Mouse (Mus musculus) layer of hippocampus, postnatal 36 days (tissue): ENCODE results near the gene Kcnn3. TPM values are rescaled to one million over a fixed set of nuclear protein-coding genes. Genes with fewer than 3 reads are reported as not detected.

Source experiments
- DNase-seq, 2 experiments: peaks; one replicate each; pipeline ENCODE4 v3.0.0; 2022
- total RNA-seq, 2 experiments: library from RNA; stranded (reverse); gene quantifications; 2 replicates each; pipeline ENCODE4 v1.2.3; 2021

The Kcnn3 gene
- total RNA-seq, 2 experiments from 2014 or later = 24.4 to 29.0 TPM

GRCm38 (mm10) chr3:89672573-89673317 is 152.8 kb downstream of the Kcnn3 start:
- no peak for DNase-seq

GRCm38 (mm10) chr3:89677617-89678016 is 157.7 kb downstream of the Kcnn3 start:
- DNase-seq = no peak

GRCm38 (mm10) chr3:89686031-89686430 is 166.1 kb downstream of the Kcnn3 start:
- DNase-seq = no peak

- peak; percentile 88 for DNase-seq
Observed at GRCm38 (mm10) chr3:89688694-89689581, 169.0 kb downstream of the Kcnn3 start.

GRCm38 (mm10) chr3:89691776-89692175 is 171.8 kb downstream of the Kcnn3 start:
- DNase-seq = no peak

GRCm38 (mm10) chr3:89696152-89696821 is 176.3 kb downstream of the Kcnn3 start:
- peak; percentile 21 to 27 for DNase-seq

- DNase-seq = no peak
Observed at GRCm38 (mm10) chr3:89698958-89699357, 179.0 kb downstream of the Kcnn3 start.

- no peak for DNase-seq
Observed at GRCm38 (mm10) chr3:89700461-89700860, 180.5 kb downstream of the Kcnn3 start.

- no peak for DNase-seq
Observed at GRCm38 (mm10) chr3:89703596-89703995, 183.6 kb downstream of the Kcnn3 start.

GRCm38 (mm10) chr3:89704064-89704463 is 184.1 kb downstream of the Kcnn3 start:
- DNase-seq = no peak

GRCm38 (mm10) chr3:89714359-89715206 is 194.6 kb downstream of the Kcnn3 start, which contains the start of gene Adar:
Gene Adar, plus strand, starts transcription at chr3:89715022.
- peak; percentile 90 to 91 for DNase-seq

GRCm38 (mm10) chr3:89715207-89715966 is 195.4 kb downstream of the Kcnn3 start:
- no peak for DNase-seq

GRCm38 (mm10) chr3:89715967-89716256 is 195.9 kb downstream of the Kcnn3 start:
- DNase-seq = no peak

GRCm38 (mm10) chr3:89722032-89722431 is 202.1 kb downstream of the Kcnn3 start:
- DNase-seq = no peak

GRCm38 (mm10) chr3:89723400-89724084 is 203.6 kb downstream of the Kcnn3 start:
- DNase-seq = no peak

Other genes with a start within 250 kb of the Kcnn3 start
- gene Slc50a1, start 249.6 kb upstream of the Kcnn3 start, total RNA-seq = 10 to 100 TPM; 44.0 to 47.1 TPM
- 1 to 10 TPM; 8.8 to 9.9 TPM for gene Efna1, start 239.0 kb upstream of the Kcnn3 start, total RNA-seq
- gene Efna3, start 197.2 kb upstream of the Kcnn3 start, total RNA-seq = 10 to 100 TPM; 67.0 to 69.9 TPM
- under 1 TPM; 0.56 to 0.62 TPM for gene Efna4, start 182.1 kb upstream of the Kcnn3 start, total RNA-seq
- 100 to 1,000 TPM; 108 to 123 TPM for gene Adam15, start 170.2 kb upstream of the Kcnn3 start, total RNA-seq
- gene Dcst2, start 158.2 kb upstream of the Kcnn3 start, total RNA-seq = under 1 TPM in 1 of 2 experiments, not detected in 1; 0.43 TPM
- not detected for gene Dcst1, start 154.9 kb upstream of the Kcnn3 start, total RNA-seq
- gene Zbtb7b, start 125.4 kb upstream of the Kcnn3 start, total RNA-seq = 10 to 100 TPM; 15.1 to 16.1 TPM
- gene Lenep, start 117.4 kb upstream of the Kcnn3 start, total RNA-seq = 1 to 10 TPM; 4.6 to 6.3 TPM
- 10 to 100 TPM; 35.8 to 39.2 TPM for gene Flad1, start 108.3 kb upstream of the Kcnn3 start, total RNA-seq
- gene Cks1b, start 101.8 kb upstream of the Kcnn3 start, total RNA-seq = 1 to 10 TPM; 3.1 TPM
- 10 to 100 TPM; 12.1 to 12.4 TPM for gene Shc1, start 101.7 kb upstream of the Kcnn3 start, total RNA-seq
- 10 to 100 TPM; 59.4 to 64.8 TPM for gene Pygo2, start 90.0 kb upstream of the Kcnn3 start, total RNA-seq
- gene Pbxip1, start 83.5 kb upstream of the Kcnn3 start, total RNA-seq = 10 to 100 TPM; 38.3 to 43.4 TPM
- 10 to 100 TPM; 28.3 to 28.4 TPM for gene Pmvk, start 65.6 kb upstream of the Kcnn3 start, total RNA-seq
- 100 to 1,000 TPM; 119 to 122 TPM for gene Adar, start 194.9 kb downstream of the Kcnn3 start, total RNA-seq
- gene Chrnb2, start 244.5 kb downstream of the Kcnn3 start, total RNA-seq = 10 to 100 TPM; 29.6 to 30.2 TPM